Mouse (Mus musculus): ENCODE measurements around the gene Gm7168. TPM values are rescaled to one million over a fixed set of nuclear protein-coding genes. Genes with fewer than 3 reads are reported as not detected.
"Not testable (repeated sequence)": the region's sequence is repeated elsewhere in the genome, so short reads cannot be mapped to it uniquely, and the experiment has no call there.

The Gm7168 gene
- polyA plus RNA-seq, 1 experiment = not detected

GRCm38 (mm10) chr17:13920771-13921170, 27.4 kb upstream of the Gm7168 start:
- WGBS = 29% methylated on average over 2 of the region's 2 CpGs

GRCm38 (mm10) chr17:13923418-13923817, 24.8 kb upstream of the Gm7168 start:
- no peak for DNase-seq
- Histone ChIP-seq H3K4me1 (ENCODE audit: control insufficient read depth, insufficient read depth, low read length) (peaks cover 4% of the 10 kb centered on the region; the same call in 1 of the 2 replicates), H3K27me3 (replicated peaks; ENCODE audit: control insufficient read depth, insufficient read depth, low read length) (no peaks in the 10 kb centered on the region), H3K36me3 (ENCODE audit: control insufficient read depth, insufficient read depth, low read length) (no peaks in the 10 kb centered on the region), H3K4me3 (ENCODE audit: insufficient read depth, low read depth, low read length) (no peak overlapping the region), H3K27ac (ENCODE audit: insufficient read depth, low read depth, low read length) (no peak overlapping the region)
- TF ChIP-seq CTCF (conservative IDR thresholded peaks at IDR 0.05; ENCODE audit: insufficient read depth, insufficient read length, low read depth, low read length) (no peak), POLR2A (IDR thresholded peaks at IDR 0.05; ENCODE audit: low read depth, low read length) (no peak)
- WGBS = 88% methylated on average over 2 of the region's 2 CpGs

More at GRCm38 (mm10) chr17:13920771-13921170, 27.4 kb upstream of the Gm7168 start:
- Histone ChIP-seq H3K27me3 (replicated peaks; ENCODE audit: control insufficient read depth, insufficient read depth, low read length) (no peaks in the 10 kb centered on the region), H3K4me1 (ENCODE audit: control insufficient read depth, insufficient read depth, low read length) (peaks cover 4% of the 10 kb centered on the region; the same call in 1 of the 2 replicates), H3K27ac (ENCODE audit: insufficient read depth, low read depth, low read length) (peak overlapping the region; percentile 61; the same call in 1 of the 2 replicates), H3K36me3 (ENCODE audit: control insufficient read depth, insufficient read depth, low read length) (no peaks in the 10 kb centered on the region), H3K4me3 (ENCODE audit: insufficient read depth, low read depth, low read length) (no peak overlapping the region)
- TF ChIP-seq CTCF (conservative IDR thresholded peaks at IDR 0.05; ENCODE audit: insufficient read depth, insufficient read length, low read depth, low read length) (no peak), POLR2A (IDR thresholded peaks at IDR 0.05; ENCODE audit: low read depth, low read length) (no peak)
- peak; percentile 40 for DNase-seq

- WGBS = 97% methylated on average over 2 of the region's 2 CpGs
- TF ChIP-seq POLR2A (IDR thresholded peaks at IDR 0.05; ENCODE audit: low read depth, low read length) (no peak), CTCF (conservative IDR thresholded peaks at IDR 0.05; ENCODE audit: insufficient read depth, insufficient read length, low read depth, low read length) (no peak)
- H3K4me1 ChIP-seq (ENCODE audit: control insufficient read depth, insufficient read depth, low read length) = peaks cover 4% of the 10 kb centered on the region; the same call in 1 of the 2 replicates
- H3K27me3 ChIP-seq (replicated peaks; ENCODE audit: control insufficient read depth, insufficient read depth, low read length) = no peaks in the 10 kb centered on the region
- H3K27ac ChIP-seq (ENCODE audit: insufficient read depth, low read depth, low read length) = no peak overlapping the region
- H3K36me3 ChIP-seq (ENCODE audit: control insufficient read depth, insufficient read depth, low read length) = no peaks in the 10 kb centered on the region
- DNase-seq = no peak
- no peak overlapping the region for H3K4me3 ChIP-seq (ENCODE audit: insufficient read depth, low read depth, low read length)
Observed at GRCm38 (mm10) chr17:13924588-13924987, 23.6 kb upstream of the Gm7168 start.

GRCm38 (mm10) chr17:13925931-13926330, 22.2 kb upstream of the Gm7168 start:
- no peak for DNase-seq
- Histone ChIP-seq H3K27ac (ENCODE audit: insufficient read depth, low read depth, low read length) (no peak overlapping the region), H3K27me3 (replicated peaks; ENCODE audit: control insufficient read depth, insufficient read depth, low read length) (no peaks in the 10 kb centered on the region), H3K36me3 (ENCODE audit: control insufficient read depth, insufficient read depth, low read length) (no peaks in the 10 kb centered on the region), H3K4me3 (ENCODE audit: insufficient read depth, low read depth, low read length) (no peak overlapping the region), H3K4me1 (ENCODE audit: control insufficient read depth, insufficient read depth, low read length) (peaks cover 2% of the 10 kb centered on the region; the same call in 1 of the 2 replicates)
- WGBS = 72% methylated on average over 3 of the region's 3 CpGs
- TF ChIP-seq CTCF (conservative IDR thresholded peaks at IDR 0.05; ENCODE audit: insufficient read depth, insufficient read length, low read depth, low read length) (no peak), POLR2A (IDR thresholded peaks at IDR 0.05; ENCODE audit: low read depth, low read length) (no peak)

GRCm38 (mm10) chr17:13930421-13930820, 17.8 kb upstream of the Gm7168 start:
- DNase-seq = no peak
- Histone ChIP-seq H3K4me3 (ENCODE audit: insufficient read depth, low read depth, low read length) (no peak overlapping the region), H3K27me3 (replicated peaks; ENCODE audit: control insufficient read depth, insufficient read depth, low read length) (no peaks in the 10 kb centered on the region), H3K27ac (ENCODE audit: insufficient read depth, low read depth, low read length) (no peak overlapping the region), H3K36me3 (ENCODE audit: control insufficient read depth, insufficient read depth, low read length) (no peaks in the 10 kb centered on the region), H3K4me1 (ENCODE audit: control insufficient read depth, insufficient read depth, low read length) (no peaks in the 10 kb centered on the region)
- no peak for TF ChIP-seq CTCF (conservative IDR thresholded peaks at IDR 0.05; ENCODE audit: insufficient read depth, insufficient read length, low read depth, low read length)
- TF ChIP-seq POLR2A (IDR thresholded peaks at IDR 0.05; ENCODE audit: low read depth, low read length) = no peak
- WGBS = 88% methylated on average over 9 of the region's 9 CpGs

- not testable (repeated sequence) for H3K27ac ChIP-seq (ENCODE audit: insufficient read depth, low read depth, low read length); H3K27me3 ChIP-seq (replicated peaks; ENCODE audit: control insufficient read depth, insufficient read depth, low read length); H3K36me3 ChIP-seq (ENCODE audit: control insufficient read depth, insufficient read depth, low read length); DNase-seq; H3K4me3 ChIP-seq (ENCODE audit: insufficient read depth, low read depth, low read length); H3K4me1 ChIP-seq (ENCODE audit: control insufficient read depth, insufficient read depth, low read length)
- WGBS = 76% methylated on average over 2 of the region's 2 CpGs
Observed at GRCm38 (mm10) chr17:13935364-13935763, 12.8 kb upstream of the Gm7168 start.

GRCm38 (mm10) chr17:13937787-13938186, 10.4 kb upstream of the Gm7168 start:
- Histone ChIP-seq H3K36me3 (ENCODE audit: control insufficient read depth, insufficient read depth, low read length) (no peaks in the 10 kb centered on the region), H3K4me3 (ENCODE audit: insufficient read depth, low read depth, low read length) (no peak overlapping the region), H3K27ac (ENCODE audit: insufficient read depth, low read depth, low read length) (no peak overlapping the region), H3K4me1 (ENCODE audit: control insufficient read depth, insufficient read depth, low read length) (no peaks in the 10 kb centered on the region), H3K27me3 (replicated peaks; ENCODE audit: control insufficient read depth, insufficient read depth, low read length) (no peaks in the 10 kb centered on the region)
- TF ChIP-seq CTCF (conservative IDR thresholded peaks at IDR 0.05; ENCODE audit: insufficient read depth, insufficient read length, low read depth, low read length) = no peak
- DNase-seq = no peak
- WGBS = 92% methylated on average over 4 of the region's 4 CpGs

- Histone ChIP-seq H3K27me3 (replicated peaks; ENCODE audit: control insufficient read depth, insufficient read depth, low read length) (no peaks in the 10 kb centered on the region), H3K4me1 (ENCODE audit: control insufficient read depth, insufficient read depth, low read length) (no peaks in the 10 kb centered on the region), H3K4me3 (ENCODE audit: insufficient read depth, low read depth, low read length) (no peak overlapping the region), H3K27ac (ENCODE audit: insufficient read depth, low read depth, low read length) (no peak overlapping the region), H3K36me3 (ENCODE audit: control insufficient read depth, insufficient read depth, low read length) (no peaks in the 10 kb centered on the region)
- peak; percentile 64 for DNase-seq
- TF ChIP-seq POLR2A (IDR thresholded peaks at IDR 0.05; ENCODE audit: low read depth, low read length) = no peak
- no peak for TF ChIP-seq CTCF (conservative IDR thresholded peaks at IDR 0.05; ENCODE audit: insufficient read depth, insufficient read length, low read depth, low read length)
- WGBS = 42% methylated on average over 3 of the region's 3 CpGs
Observed at GRCm38 (mm10) chr17:13938652-13939051, 9.5 kb upstream of the Gm7168 start.

- WGBS = 91% methylated on average over 2 of the region's 2 CpGs
- not testable (repeated sequence) for H3K4me3 ChIP-seq (ENCODE audit: insufficient read depth, low read depth, low read length); H3K27me3 ChIP-seq (replicated peaks; ENCODE audit: control insufficient read depth, insufficient read depth, low read length); H3K4me1 ChIP-seq (ENCODE audit: control insufficient read depth, insufficient read depth, low read length); DNase-seq; H3K27ac ChIP-seq (ENCODE audit: insufficient read depth, low read depth, low read length); H3K36me3 ChIP-seq (ENCODE audit: control insufficient read depth, insufficient read depth, low read length)
Observed at GRCm38 (mm10) chr17:13939231-13939630, 8.9 kb upstream of the Gm7168 start.
